Mouse (Mus musculus) spleen, adult 2 months (tissue): Measurements from ENCODE around the gene Fbn1.

Experiments used
- CTCF ChIP-seq: fragments of 200-500 bp; IDR thresholded peaks from 2 replicates; pipeline ENCODE4 v1.5.1; 2011; ENCODE audit warnings: mild to moderate bottlenecking, inconsistent platforms; ENCODE audit not compliant: insufficient read depth, insufficient read length, insufficient replicate concordance; ENCODE audit errors: extremely low read depth
- POLR2A ChIP-seq: fragments of 200-500 bp; IDR thresholded peaks from 2 replicates; pipeline ENCODE4 v1.6.1; 2011; ENCODE audit warnings: low read depth, low read length, inconsistent platforms

DNA sequence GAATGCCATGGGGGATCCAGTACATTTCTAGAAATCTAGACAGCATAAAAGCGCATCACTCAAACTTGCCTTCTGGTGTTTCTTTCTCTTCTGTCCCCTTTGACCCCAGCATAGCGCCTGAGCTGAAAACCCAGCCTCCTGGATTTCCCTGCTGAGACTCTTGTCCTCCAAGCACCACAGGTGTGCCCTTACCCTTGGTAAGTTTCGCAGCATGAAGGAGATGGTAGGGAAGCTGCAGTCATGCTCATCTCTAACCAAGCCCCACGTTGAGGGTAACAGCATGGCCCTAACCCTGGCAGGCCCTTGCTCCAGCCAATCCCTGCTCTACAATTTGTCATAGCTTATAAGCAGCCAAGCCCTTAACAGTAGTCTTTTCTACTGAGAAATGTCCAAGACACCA, 122.9 kb downstream of the Fbn1 start:
- TF ChIP-seq POLR2A (no peak), CTCF (no peak)
